Mouse (Mus musculus) kidney, embryonic 16.5 days (tissue): ENCODE results near the gene Msh5. TPM values are rescaled to one million over a fixed set of nuclear protein-coding genes. Genes with fewer than 3 reads are reported as not detected.
A peak's percentile ranks its signal among the peaks of the same experiment; 100 is the strongest.

Source experiments
- ATAC-seq: fragments of 200-750 bp; cut with Nextera tagmentation; 2 replicates; pipeline ENCODE4 v1.8.0; 2017; ENCODE audit warnings: moderate TSS enrichment; ENCODE audit not compliant: low FRiP score, low TSS enrichment
- H3K27ac ChIP-seq: fragments of 300-500 bp; sonication (generic); 2 replicates; pipeline ENCODE4 v1.5.1; 2014; ENCODE audit warnings: low read length
- H3K27me3 ChIP-seq: fragments of 300-500 bp; sonication (generic); 2 replicates; pipeline ENCODE4 v1.6.1; 2014; ENCODE audit warnings: low read length, control low read depth, mixed read lengths; ENCODE audit not compliant: insufficient read depth
- H3K36me3 ChIP-seq: fragments of 300-500 bp; sonication (generic); 2 replicates; pipeline ENCODE4 v1.6.1; 2014; ENCODE audit warnings: low read length, control low read depth, mixed read lengths; ENCODE audit not compliant: insufficient read depth
- H3K4me1 ChIP-seq: fragments of 300-500 bp; sonication (generic); 2 replicates; pipeline ENCODE4 v1.6.1; 2014; ENCODE audit warnings: low read length, control low read depth, mixed read lengths; ENCODE audit not compliant: insufficient read depth
- H3K4me2 ChIP-seq: fragments of 300-500 bp; sonication (generic); replicated peaks from 2 replicates; pipeline ENCODE4 v1.6.1; 2014; ENCODE audit warnings: low read depth, low read length
- H3K4me3 ChIP-seq: fragments of 300-500 bp; sonication (generic); 2 replicates; pipeline ENCODE4 v1.5.1; 2014; ENCODE audit warnings: mild to moderate bottlenecking, low read length
- H3K9ac ChIP-seq: fragments of 300-500 bp; sonication (generic); replicated peaks from 2 replicates; pipeline ENCODE4 v1.6.1; 2014; ENCODE audit warnings: low read length
- H3K9me3 ChIP-seq: fragments of 300-500 bp; sonication (generic); 2 replicates; pipeline ENCODE4 v1.6.1; 2016; ENCODE audit warnings: low read length, control low read depth
- WGBS: fragments of 180-500 bp; shearing (Covaris S2); extraction: QIAGEN DNeasy Blood & Tissue Kit; methylation state at CpG from one replicate; pipeline ENCODE4 v1.1.7; 2014; 5-methylcytosine and 5-hydroxymethylcytosine counted together
- polyA plus RNA-seq: library from polyadenylated mRNA; unstranded; fragments of >200 nt; fragmentation: Nextera tagmentation; extraction: Ambion mirVana; gene quantifications from 2 replicates; pipeline ENCODE4 v1.2.1, GENCODE M21; 2015

Msh5 gene
- polyA plus RNA-seq, 1 experiment from 2014 or later = 4.5 TPM

GRCm38 (mm10) chr17:35070556-35071229, 24.1 kb upstream of the Msh5 start:
- H3K9ac ChIP-seq = no peak overlapping the region
- H3K27me3 ChIP-seq = 0 out of 2 replicates have a peak, but pooled peaks cover 7% of the 10 kb centered on the region
- H3K4me2 ChIP-seq = no peak overlapping the region
- no peaks in the 10 kb centered on the region for H3K9me3 ChIP-seq
- H3K36me3 ChIP-seq = no peaks in the 10 kb centered on the region
- no peak overlapping the region for H3K27ac ChIP-seq
- no peak for ATAC-seq
- WGBS = 66% methylated on average over 6 of the region's 6 CpGs
- H3K4me1 ChIP-seq = peaks cover 15% of the 10 kb centered on the region
- no peak overlapping the region for H3K4me3 ChIP-seq

DNA sequence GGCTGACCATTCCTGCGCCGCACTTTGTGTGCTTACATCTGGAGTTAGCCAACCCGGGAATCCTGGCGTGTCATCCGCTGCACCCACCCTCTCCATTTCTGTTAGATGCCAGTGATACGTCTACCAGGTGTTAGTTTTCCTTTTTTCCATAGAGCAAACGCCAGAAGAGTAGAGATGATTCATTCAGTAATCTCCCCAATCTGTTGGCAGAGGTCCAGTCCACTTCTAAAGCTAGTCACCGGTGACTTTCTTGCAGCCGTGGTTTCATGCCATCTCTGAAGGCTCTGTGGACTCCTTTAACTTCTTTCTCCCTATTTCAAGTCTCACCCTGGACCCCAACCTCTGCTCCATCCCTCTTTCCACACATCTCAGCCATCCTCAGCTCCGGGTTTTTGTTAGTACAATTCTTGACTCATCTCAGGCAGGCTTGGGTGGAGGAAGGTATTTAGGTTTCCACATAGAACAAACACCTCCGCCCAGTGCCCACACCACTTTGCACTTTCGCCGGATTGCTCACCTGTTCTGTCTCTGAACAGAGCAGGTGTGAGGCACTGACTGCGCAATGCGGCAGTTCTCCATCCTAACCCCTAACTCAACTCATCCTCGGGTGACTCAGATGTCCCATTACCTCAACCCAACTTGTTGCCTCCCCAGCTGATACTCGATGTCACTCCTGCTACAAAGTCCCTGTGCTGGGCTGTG, 21.8 kb upstream of the Msh5 start:
- no peak overlapping the region for H3K4me3 ChIP-seq
- H3K4me1 ChIP-seq = peaks cover 26% of the 10 kb centered on the region
- no peak for ATAC-seq
- no peak overlapping the region for H3K9ac ChIP-seq
- H3K4me2 ChIP-seq = no peak overlapping the region
- WGBS = 79% methylated on average over 17 of the region's 17 CpGs
- no peak overlapping the region for H3K27ac ChIP-seq
- no peaks in the 10 kb centered on the region for H3K9me3 ChIP-seq
- H3K36me3 ChIP-seq = no peaks in the 10 kb centered on the region
- H3K27me3 ChIP-seq = 0 out of 2 replicates have a peak, but pooled peaks cover 7% of the 10 kb centered on the region

GRCm38 (mm10) chr17:35066084-35066483, 19.5 kb upstream of the Msh5 start, which contains the start of gene Mpig6b:
Gene Mpig6b, minus strand, starts transcription at chr17:35066184.
- 48% methylated on average over 10 of the region's 10 CpGs for WGBS

GRCm38 (mm10) chr17:35064951-35065947, 18.7 kb upstream of the Msh5 start, which contains the start of gene Ly6g6c:
Gene Ly6g6c, plus strand, starts transcription at chr17:35065388.
- Histone ChIP-seq H3K4me3 (peak within 1 kb of the TSS; percentile 43), H3K9ac (peak within 1 kb of the TSS; percentile 29), H3K4me1 (peaks cover 32% of the 10 kb centered on the region), H3K27me3 (0 out of 2 replicates have a peak, but pooled peaks cover 7% of the 10 kb centered on the region), H3K9me3 (no peaks in the 10 kb centered on the region), H3K36me3 (peaks cover 24% of the 10 kb centered on the region), H3K4me2 (peak within 1 kb of the TSS; percentile 59), H3K27ac (peak within 1 kb of the TSS; percentile 56)
- ATAC-seq = peak; percentile 68
- WGBS = 2% methylated on average over 48 of the region's 48 CpGs

More at GRCm38 (mm10) chr17:35066084-35066483, 19.5 kb upstream of the Msh5 start, which contains the start of gene Mpig6b:
- no peaks in the 10 kb centered on the region for H3K9me3 ChIP-seq
- peaks cover 24% of the 10 kb centered on the region for H3K4me1 ChIP-seq
- peak within 1 kb of the TSS; percentile 29 for H3K9ac ChIP-seq
- peak within 1 kb of the TSS; percentile 59 for H3K4me2 ChIP-seq
- 0 out of 2 replicates have a peak, but pooled peaks cover 7% of the 10 kb centered on the region for H3K27me3 ChIP-seq
- no peak for ATAC-seq
- H3K4me3 ChIP-seq = peak within 1 kb of the TSS; percentile 43
- peaks cover 18% of the 10 kb centered on the region for H3K36me3 ChIP-seq
- peak within 1 kb of the TSS; percentile 56 for H3K27ac ChIP-seq

GRCm38 (mm10) chr17:35064378-35064877, 17.9 kb upstream of the Msh5 start:
- 31% methylated on average over 10 of the region's 10 CpGs for WGBS
- peak overlapping the region; percentile 56 for H3K27ac ChIP-seq
- H3K4me1 ChIP-seq = peaks cover 35% of the 10 kb centered on the region
- H3K4me2 ChIP-seq = peak overlapping the region; percentile 59
- ATAC-seq = no peak
- peak overlapping the region; percentile 43 for H3K4me3 ChIP-seq
- H3K27me3 ChIP-seq = 0 out of 2 replicates have a peak, but pooled peaks cover 7% of the 10 kb centered on the region
- H3K36me3 ChIP-seq = peaks cover 24% of the 10 kb centered on the region
- peak overlapping the region; percentile 29 for H3K9ac ChIP-seq
- no peaks in the 10 kb centered on the region for H3K9me3 ChIP-seq

DNA sequence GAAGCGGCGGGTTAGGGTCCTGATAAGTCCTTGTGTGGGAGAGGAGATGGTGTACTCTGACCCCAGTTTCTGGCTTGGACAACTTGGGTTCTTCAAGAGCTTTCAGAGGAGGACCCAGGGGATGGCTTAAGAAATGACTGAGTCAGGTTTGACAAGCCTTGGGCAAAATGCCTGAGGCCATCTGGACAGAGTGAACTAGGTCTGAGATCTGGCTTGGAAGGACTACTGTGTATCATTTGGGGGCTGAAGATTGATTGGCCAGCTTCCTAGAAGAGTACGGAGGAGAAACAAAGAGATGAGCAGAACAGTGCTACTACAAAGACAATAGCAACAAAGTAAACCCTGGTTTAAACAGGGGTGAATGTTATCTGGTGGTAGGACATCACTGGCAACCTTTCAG, 16.9 kb upstream of the Msh5 start:
- Histone ChIP-seq H3K9ac (no peak overlapping the region), H3K4me2 (no peak overlapping the region), H3K27me3 (0 out of 2 replicates have a peak, but pooled peaks cover 7% of the 10 kb centered on the region), H3K27ac (no peak overlapping the region), H3K4me3 (no peak overlapping the region), H3K9me3 (no peaks in the 10 kb centered on the region), H3K36me3 (peaks cover 26% of the 10 kb centered on the region), H3K4me1 (peaks cover 38% of the 10 kb centered on the region)
- 77% methylated on average over 3 of the region's 3 CpGs for whole genome bisulfite sequencing
- no peak for ATAC-seq

GRCm38 (mm10) chr17:35061299-35061698, 14.8 kb upstream of the Msh5 start:
- Histone ChIP-seq H3K4me3 (no peak overlapping the region), H3K36me3 (peaks cover 45% of the 10 kb centered on the region), H3K27me3 (0 out of 2 replicates have a peak, but pooled peaks cover 3% of the 10 kb centered on the region), H3K9me3 (no peaks in the 10 kb centered on the region), H3K9ac (no peak overlapping the region), H3K4me2 (no peak overlapping the region), H3K27ac (no peak overlapping the region), H3K4me1 (peaks cover 41% of the 10 kb centered on the region)
- WGBS = 76% methylated on average over 8 of the region's 8 CpGs
- no peak for ATAC-seq

GRCm38 (mm10) chr17:35060737-35061297, 14.3 kb upstream of the Msh5 start:
- Histone ChIP-seq H3K4me2 (peak overlapping the region; percentile 84), H3K36me3 (peaks cover 49% of the 10 kb centered on the region), H3K4me3 (peak overlapping the region; percentile 93), H3K9me3 (no peaks in the 10 kb centered on the region), H3K27me3 (no peaks in the 10 kb centered on the region), H3K27ac (no peak overlapping the region), H3K4me1 (peaks cover 43% of the 10 kb centered on the region), H3K9ac (peak overlapping the region; percentile 95)
- ATAC-seq = no peak
- 56% methylated on average over 22 of the region's 22 CpGs for WGBS

GRCm38 (mm10) chr17:35060071-35060470, 13.5 kb upstream of the Msh5 start:
- no peak for ATAC-seq
- peaks cover 57% of the 10 kb centered on the region for H3K36me3 ChIP-seq
- peak overlapping the region; percentile 95 for H3K9ac ChIP-seq
- no peak overlapping the region for H3K27ac ChIP-seq
- no peaks in the 10 kb centered on the region for H3K27me3 ChIP-seq
- WGBS = 14% methylated on average over 14 of the region's 14 CpGs
- peaks cover 39% of the 10 kb centered on the region for H3K4me1 ChIP-seq
- H3K4me3 ChIP-seq = peak overlapping the region; percentile 93
- H3K4me2 ChIP-seq = peak overlapping the region; percentile 84
- no peaks in the 10 kb centered on the region for H3K9me3 ChIP-seq
